Mouse (Mus musculus): ENCODE results near the gene Zfp579. TPM values are rescaled to one million over a fixed set of nuclear protein-coding genes. Genes with fewer than 3 reads are reported as not detected.

Zfp579 gene
- total RNA-seq, 2 experiments from 2014 or later: 31.6 to 35.9 TPM

DNA sequence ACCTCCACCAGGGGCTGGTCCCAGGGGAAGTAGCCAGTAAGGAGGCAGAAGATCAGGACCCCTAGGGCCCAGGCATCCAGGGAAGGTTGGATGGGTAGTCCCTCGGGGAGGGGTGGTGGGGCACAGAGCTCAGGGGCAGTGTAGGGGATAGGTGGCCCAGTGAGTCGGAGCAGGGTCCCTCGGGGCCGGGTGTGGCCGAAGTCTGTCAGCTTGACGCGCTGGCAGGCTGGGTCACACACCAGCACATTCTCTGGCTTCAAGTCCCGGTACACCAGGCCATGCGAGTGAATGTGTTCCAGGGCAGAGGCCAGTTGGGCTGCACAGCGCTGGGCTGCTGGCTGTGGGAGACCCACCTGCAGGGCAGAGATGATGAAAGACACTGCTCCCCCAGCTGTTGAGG lies 38.6 kb downstream of the Zfp579 start:
- DNase-seq: no peak

DNA sequence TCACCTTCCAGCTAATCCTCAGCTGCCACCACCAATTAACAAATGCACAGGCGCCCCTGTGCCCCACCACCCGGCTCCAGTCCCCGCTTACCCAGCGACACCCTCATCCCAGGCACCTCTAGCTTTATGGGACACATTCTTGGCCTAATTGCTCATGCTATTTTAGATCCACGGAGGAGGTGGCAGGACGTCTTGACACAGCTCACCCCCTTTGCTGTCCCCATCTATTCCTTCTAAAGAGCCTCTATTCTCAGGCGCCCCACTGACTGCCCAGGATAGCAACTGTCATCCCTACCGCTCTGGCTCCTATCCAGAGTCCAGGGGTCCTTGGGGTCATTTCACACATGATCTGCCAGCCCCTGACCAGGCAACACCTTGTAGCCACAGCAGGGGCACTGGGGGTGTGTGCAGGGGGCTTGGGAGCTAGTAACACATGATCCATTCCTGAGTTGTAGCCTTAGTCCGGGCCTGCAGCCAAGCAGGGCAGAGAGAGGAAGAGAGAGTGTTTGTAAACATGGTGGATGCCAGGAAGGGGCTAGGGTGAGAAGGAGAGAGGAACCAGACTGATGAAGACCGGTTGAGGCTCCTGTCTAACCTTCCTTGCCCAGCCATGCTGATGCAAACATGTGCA lies 42.0 kb downstream of the Zfp579 start:
- no peak for DNase-seq

DNA sequence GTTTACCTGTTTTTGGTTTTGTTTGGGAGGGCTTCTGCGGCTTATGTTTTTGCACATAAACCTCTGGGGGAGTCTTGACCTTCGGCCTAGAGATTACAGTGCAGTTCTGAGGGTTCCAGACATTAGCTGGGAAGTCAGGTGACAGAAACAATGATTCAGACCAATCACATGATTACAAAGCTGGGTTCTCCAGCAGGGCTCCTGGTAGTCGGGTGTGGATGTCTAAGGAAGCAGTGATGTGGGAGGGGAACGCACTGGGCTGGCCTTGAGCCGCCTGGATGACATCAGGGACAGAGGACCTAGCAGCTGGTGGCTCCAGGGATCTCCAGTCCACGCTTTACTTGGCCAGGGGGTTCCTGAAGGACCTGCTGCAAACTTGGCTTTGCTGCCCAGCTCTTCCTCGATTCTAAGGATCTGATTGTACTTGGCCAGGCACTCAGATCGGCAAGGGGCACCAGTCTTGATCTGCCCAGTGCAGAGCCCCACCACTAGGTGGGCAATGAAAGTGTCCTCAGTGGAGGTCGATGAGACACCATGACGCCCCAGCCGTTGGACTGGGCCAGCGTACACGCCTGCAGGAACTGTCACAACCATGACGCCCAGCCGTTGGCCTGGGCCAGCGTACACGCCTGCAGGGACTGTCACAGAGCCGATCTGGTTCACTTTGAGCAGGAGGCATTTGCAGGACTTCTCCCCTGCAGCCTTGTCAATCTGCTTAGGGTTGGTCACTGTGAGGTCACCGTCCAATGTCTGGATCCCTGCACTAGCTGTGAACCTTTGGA lies 45.2 kb downstream of the Zfp579 start:
- DNase-seq: no peak

DNA sequence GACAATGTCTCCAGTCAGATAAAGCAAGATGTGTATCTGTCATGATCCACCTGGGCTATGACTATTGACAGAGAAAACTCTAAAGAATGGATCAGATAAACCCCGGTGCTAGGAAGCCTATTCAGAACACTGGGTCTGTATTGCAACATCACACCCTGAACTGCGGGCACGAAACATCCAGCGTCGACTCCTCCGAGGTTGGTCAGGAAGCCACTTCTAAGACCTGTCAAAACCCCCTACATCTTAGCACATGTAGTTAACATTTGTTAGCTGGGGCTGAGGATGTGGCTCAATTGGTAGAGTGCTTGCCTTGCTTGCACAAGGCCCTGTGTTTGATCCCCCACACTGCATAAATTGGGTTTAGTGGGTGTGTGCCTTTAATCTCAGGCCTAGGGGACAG lies 47.6 kb downstream of the Zfp579 start:
- no peak for DNase-seq

DNA sequence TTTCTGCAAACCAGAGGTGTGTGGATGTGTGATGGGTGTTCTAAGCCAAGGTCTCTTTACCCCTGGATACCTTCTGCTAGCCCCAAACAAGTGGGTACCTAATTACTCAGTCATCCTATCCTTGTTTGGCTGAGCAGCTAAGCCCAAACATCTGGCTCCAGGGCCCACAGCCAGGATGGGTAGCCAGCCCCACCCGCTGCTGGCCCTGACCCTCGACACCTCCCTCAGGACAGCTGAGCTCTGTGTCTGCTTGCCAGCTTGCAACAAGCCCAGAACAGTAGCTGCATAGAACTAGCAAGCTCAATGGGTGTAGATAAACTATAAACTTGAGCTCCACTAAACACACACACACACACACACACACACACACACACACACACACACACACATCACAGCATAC lies 48.1 kb downstream of the Zfp579 start:
- no peak for DNase-seq

DNA sequence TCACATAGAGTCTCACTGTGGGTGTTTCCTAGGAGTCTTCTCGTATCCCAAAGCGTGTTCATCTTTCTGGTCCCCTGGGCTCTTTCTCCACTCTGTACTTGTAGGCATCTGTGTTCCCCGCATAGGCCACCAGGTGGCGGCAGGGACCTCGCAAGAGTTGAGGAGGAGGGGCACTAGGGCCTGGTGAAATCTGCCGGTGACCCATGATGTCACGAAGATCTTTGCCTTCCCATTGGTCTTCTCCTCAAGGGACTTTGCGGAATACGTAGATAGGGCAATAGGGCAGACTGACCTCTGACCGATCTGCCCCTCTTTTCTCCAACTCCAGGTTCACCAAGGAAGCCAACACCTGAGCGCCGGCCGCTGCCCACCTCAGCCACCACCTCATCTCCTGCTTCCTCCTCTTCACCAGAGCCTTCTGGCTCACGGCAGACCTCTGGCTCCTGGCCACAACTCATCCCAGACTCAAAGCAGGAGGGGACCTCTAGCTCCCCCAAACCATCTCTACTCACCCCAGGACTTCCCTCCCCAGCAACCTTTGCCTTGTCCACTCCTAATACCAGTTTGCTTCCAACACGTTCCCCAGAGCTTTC lies 52.6 kb downstream of the Zfp579 start:
- DNase-seq: peak; percentile 90 to 91

DNA sequence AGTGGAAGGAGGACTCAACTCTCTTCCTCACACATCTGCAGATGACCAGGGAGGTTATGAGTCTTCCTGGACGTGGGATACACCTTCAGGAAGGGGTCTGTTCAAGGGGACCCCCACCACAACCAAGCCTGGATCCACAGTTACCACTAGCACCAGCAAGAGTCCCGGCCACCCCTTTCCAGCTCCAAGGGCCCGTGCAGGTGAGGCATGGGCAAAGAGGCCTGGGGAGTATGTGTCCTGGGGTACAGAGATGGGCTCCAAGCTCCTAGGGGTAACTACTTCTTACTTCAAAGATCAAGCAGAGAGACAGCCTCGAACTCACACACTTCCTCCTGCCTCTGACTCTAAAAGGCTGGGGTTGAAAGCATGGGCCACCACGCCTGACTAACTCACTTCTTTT lies 53.3 kb downstream of the Zfp579 start:
- DNase-seq: no peak

DNA sequence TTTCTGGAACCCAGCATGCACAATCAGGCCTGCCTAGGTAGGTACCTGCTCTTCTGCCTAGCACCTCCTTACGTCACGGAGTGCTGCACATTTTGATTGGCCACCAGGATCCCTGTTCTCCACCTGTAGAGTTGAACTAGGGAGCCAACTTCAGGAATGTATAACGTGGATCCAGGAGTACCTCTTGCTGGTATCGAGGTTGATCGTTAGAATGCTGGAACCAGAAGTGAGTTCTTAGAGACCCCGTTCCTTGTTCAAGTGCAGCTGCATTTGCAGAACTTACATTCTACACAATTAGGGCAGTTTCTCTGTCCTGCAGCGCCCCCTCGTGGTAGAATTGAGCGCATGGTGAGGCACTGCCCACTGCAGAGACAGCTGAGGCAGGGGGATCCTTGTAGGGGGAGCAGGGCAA lies 55.9 kb downstream of the Zfp579 start:
- DNase-seq: peak; percentile 71 to 73

DNA sequence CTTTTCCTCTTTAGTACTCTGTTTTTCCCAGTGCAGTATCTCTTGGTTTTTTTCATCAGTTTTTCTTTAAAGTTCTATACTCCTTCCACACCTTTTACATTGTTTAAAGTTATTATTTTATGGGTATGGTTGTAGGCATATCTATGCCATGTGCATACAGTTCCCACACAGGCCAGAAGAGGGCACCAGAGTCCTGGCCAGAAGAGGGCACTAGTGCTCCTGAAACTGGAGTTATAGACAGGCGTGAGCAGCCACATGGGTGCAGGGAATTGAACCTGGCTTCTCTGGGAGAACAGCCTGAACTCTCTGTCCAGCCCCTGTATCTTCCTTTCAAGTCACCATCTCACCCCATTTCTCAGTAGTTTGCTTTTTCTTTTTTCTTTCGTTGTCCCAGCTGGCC lies 57.5 kb downstream of the Zfp579 start:
- DNase-seq: no peak

DNA sequence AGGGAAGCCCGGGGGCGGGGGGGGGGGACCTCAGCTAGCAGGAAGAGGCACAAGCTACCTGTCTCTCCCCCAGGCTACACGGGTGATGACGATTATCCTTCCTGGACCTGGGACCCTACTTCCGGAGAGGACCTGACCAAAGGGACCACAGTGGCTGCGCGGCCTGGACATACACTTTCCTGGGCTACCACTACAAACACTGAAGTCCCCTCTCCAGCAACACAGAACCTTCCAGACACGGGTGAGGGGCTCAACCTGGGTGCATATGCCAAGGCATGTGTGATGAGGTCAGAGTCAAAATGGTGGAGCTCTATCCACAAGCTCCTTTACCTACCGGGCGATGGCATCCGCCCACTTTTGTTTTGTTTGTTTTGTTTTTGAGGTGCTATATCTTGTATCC lies 58.6 kb downstream of the Zfp579 start:
- no peak for DNase-seq

DNA sequence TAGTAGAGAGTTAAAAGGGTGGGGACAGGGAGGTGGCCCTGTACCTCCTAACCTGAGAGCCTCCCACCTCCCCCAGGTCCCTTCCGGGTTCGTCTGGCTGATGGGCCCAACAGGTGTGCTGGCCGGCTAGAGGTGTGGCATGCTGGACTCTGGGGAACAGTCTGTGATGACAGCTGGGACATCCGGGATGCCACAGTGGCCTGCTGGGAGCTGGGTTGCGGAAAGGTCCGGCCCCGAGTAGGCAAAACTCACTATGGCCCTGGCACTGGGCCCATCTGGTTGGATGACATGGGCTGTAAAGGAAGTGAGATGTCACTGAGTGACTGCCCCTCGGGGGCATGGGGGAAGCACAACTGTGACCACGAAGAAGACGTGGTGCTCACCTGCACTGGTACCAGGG lies 59.1 kb downstream of the Zfp579 start:
- DNase-seq: no peak

DNA sequence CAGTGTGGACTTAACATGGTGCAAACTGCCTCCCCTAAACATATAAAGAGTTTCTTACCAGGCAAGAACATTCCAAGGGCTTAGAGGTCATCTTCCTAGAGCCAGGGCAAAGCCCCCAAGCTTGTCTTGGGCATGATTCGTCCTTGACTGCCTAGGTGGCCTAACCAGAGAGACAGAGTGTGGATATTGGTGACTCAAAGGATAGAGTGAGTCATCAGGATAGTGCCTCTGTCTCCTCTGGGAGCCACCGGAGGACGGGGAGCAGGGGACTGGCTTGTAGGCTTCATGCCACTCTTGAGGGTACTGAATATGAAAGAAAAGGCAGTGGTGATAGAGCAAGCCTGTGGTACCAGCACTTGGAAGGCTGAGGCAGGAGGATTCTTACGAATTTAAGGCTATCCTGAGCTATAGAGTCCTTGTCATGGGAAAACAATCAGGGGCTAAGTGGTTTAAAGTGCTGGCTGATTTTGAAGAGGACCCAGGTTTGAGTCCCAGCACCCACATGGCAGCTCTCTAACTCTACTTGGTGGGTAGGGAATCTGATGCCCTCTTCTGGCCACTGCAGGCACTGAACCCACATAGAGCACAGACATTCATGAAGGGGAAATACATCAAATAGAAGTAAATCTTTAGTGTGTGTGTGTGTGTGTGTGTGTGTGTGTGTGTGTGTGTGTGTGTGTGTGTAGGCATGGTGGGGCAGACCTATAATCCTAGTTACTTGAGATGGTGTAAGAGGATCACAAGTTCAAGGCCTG lies 61.6 kb downstream of the Zfp579 start:
- DNase-seq: no peak

Other genes starting within 250 kb of the Zfp579 start
- 1 to 10 TPM; 3.3 to 6.2 TPM for gene Cox6b2, start 243.1 kb downstream of the Zfp579 start, total RNA-seq (2021)
- not detected for gene Fam71e2, start 224.9 kb downstream of the Zfp579 start, total RNA-seq (2021)
- gene Il11, start 213.3 kb downstream of the Zfp579 start, total RNA-seq (2021): under 1 TPM in 1 of 2 experiments, not detected in 1; 0.47 TPM
- gene Tmem190, start 213.2 kb downstream of the Zfp579 start, total RNA-seq (2021): not detected
- 1 to 10 TPM; 1.4 to 2.0 TPM for gene Tmem238, start 206.5 kb downstream of the Zfp579 start, total RNA-seq (2021)
- gene Rpl28, start 203.3 kb downstream of the Zfp579 start, total RNA-seq (2021): 100 to 1,000 TPM; 454 to 487 TPM
- 100 to 1,000 TPM; 103 to 109 TPM for gene Ube2s, start 183.6 kb downstream of the Zfp579 start, total RNA-seq (2021)
- 100 to 1,000 TPM; 176 to 202 TPM for gene Shisa7, start 151.5 kb downstream of the Zfp579 start, total RNA-seq (2021)
- gene Isoc2b, start 125.9 kb downstream of the Zfp579 start, total RNA-seq (2021): 1 to 10 TPM; 4.0 to 7.8 TPM
- gene Isoc2a, start 119.0 kb downstream of the Zfp579 start, total RNA-seq (2021): 10 to 100 TPM; 11.4 to 13.6 TPM
- gene Gm36210, start 89.6 kb downstream of the Zfp579 start, total RNA-seq (2021): under 1 TPM; 0.51 to 0.62 TPM
- gene Zfp628, start 80.9 kb downstream of the Zfp579 start, total RNA-seq (2021): 10 to 100 TPM; 12.7 to 13.2 TPM
- gene Nat14, start 74.1 kb downstream of the Zfp579 start, total RNA-seq (2021): 100 to 1,000 TPM; 119 to 120 TPM
- gene Ssc5d, start 70.4 kb downstream of the Zfp579 start, total RNA-seq (2021): 1 to 10 TPM; 2.9 to 3.8 TPM
- under 1 TPM; 0.27 to 0.30 TPM for gene Sbk2, start 31.8 kb downstream of the Zfp579 start, total RNA-seq (2021)
- gene Sbk3, start 25.0 kb downstream of the Zfp579 start, total RNA-seq (2021): 1 to 10 TPM in 1 of 2 experiments, under 1 TPM in 1; 0.70 to 1.4 TPM
- gene Zfp524, start 18.3 kb upstream of the Zfp579 start, total RNA-seq (2021): 1 to 10 TPM; 6.5 to 8.1 TPM
- gene Fiz1, start 18.5 kb upstream of the Zfp579 start, total RNA-seq (2021): 10 to 100 TPM; 19.6 to 25.1 TPM
- not detected for gene Gm44973, start 19.3 kb upstream of the Zfp579 start, total RNA-seq (2021)
- 10 to 100 TPM; 33.5 to 39.7 TPM for gene Zfp865, start 24.2 kb upstream of the Zfp579 start, total RNA-seq (2021)
- gene Ccdc106, start 24.4 kb upstream of the Zfp579 start, total RNA-seq (2021): 10 to 100 TPM; 56.9 to 61.9 TPM
- gene 4632433K11Rik, start 38.0 kb upstream of the Zfp579 start, total RNA-seq (2021): not detected
- 1 to 10 TPM; 5.1 to 5.4 TPM for gene Zfp784, start 42.3 kb upstream of the Zfp579 start, total RNA-seq (2021)
- 10 to 100 TPM; 34.5 to 35.2 TPM for gene Zfp580, start 55.4 kb upstream of the Zfp579 start, total RNA-seq (2021)
- 100 to 1,000 TPM; 183 to 184 TPM for gene U2af2, start 66.0 kb upstream of the Zfp579 start, total RNA-seq (2021)
- gene Epn1, start 84.1 kb upstream of the Zfp579 start, total RNA-seq (2021): 100 to 1,000 TPM; 523 to 530 TPM
- not detected for gene Rfpl4, start 120.8 kb upstream of the Zfp579 start, total RNA-seq (2021)
- gene Rasl2-9, start 129.8 kb upstream of the Zfp579 start, total RNA-seq (2021): not detected
- gene Vmn1r55, start 153.5 kb upstream of the Zfp579 start, total RNA-seq (2021): not detected
- gene Vmn1r56, start 200.6 kb upstream of the Zfp579 start, total RNA-seq (2021): not detected
- gene Vmn1r57, start 222.3 kb upstream of the Zfp579 start, total RNA-seq (2021): not detected

Measured in layer of hippocampus, postnatal 36 days (tissue).